Mouse (Mus musculus): Measurements from ENCODE around the gene Gm10322. TPM values are rescaled to one million over a fixed set of nuclear protein-coding genes. Genes with fewer than 3 reads are reported as not detected.

Gene Gm10322
- polyA plus RNA-seq, 1 experiment: not detected

- peaks cover 3% of the 10 kb centered on the region for H3K4me1 ChIP-seq (ENCODE audit: control insufficient read depth)
- no peak for TF ChIP-seq TAL1 (IDR thresholded peaks at IDR 0.05; ENCODE audit: low read length)
- no peak for TF ChIP-seq GATA1 (IDR thresholded peaks at IDR 0.05; ENCODE audit: low read length)
Observed at GRCm38 (mm10) chr10:59589856-59590255, 26.0 kb upstream of the Gm10322 start.

GRCm38 (mm10) chr10:59590606-59591005, 25.3 kb upstream of the Gm10322 start:
- Histone ChIP-seq H3K9me3 (ENCODE audit: control insufficient read depth, low read length) (no peaks in the 10 kb centered on the region), H3K4me3 (replicated peaks) (no peak overlapping the region), H3K4me1 (ENCODE audit: control insufficient read depth) (peaks cover 3% of the 10 kb centered on the region)

More at GRCm38 (mm10) chr10:59589856-59590255, 26.0 kb upstream of the Gm10322 start:
- H3K9me3 ChIP-seq (ENCODE audit: control insufficient read depth, low read length): no peaks in the 10 kb centered on the region
- H3K36me3 ChIP-seq (ENCODE audit: control insufficient read depth): no peaks in the 10 kb centered on the region
- H3K4me3 ChIP-seq (replicated peaks): peak overlapping the region; percentile 25
- H3K27me3 ChIP-seq (ENCODE audit: control insufficient read depth): no peaks in the 10 kb centered on the region

GRCm38 (mm10) chr10:59593826-59594570, 21.9 kb upstream of the Gm10322 start:
- H3K4me1 ChIP-seq (ENCODE audit: control insufficient read depth): peaks cover 3% of the 10 kb centered on the region

More at GRCm38 (mm10) chr10:59590606-59591005, 25.3 kb upstream of the Gm10322 start:
- Histone ChIP-seq H3K36me3 (ENCODE audit: control insufficient read depth) (no peaks in the 10 kb centered on the region), H3K27me3 (ENCODE audit: control insufficient read depth) (no peaks in the 10 kb centered on the region)
- TF ChIP-seq GATA1 (IDR thresholded peaks at IDR 0.05; ENCODE audit: low read length) (no peak), TAL1 (IDR thresholded peaks at IDR 0.05; ENCODE audit: low read length) (no peak)

GRCm38 (mm10) chr10:59600516-59600915, 15.3 kb upstream of the Gm10322 start:
- no peaks in the 10 kb centered on the region for H3K27me3 ChIP-seq (ENCODE audit: control insufficient read depth)
- H3K36me3 ChIP-seq (ENCODE audit: control insufficient read depth): no peaks in the 10 kb centered on the region
- no peaks in the 10 kb centered on the region; the same call in 1 of the 2 replicates for H3K4me1 ChIP-seq (ENCODE audit: control insufficient read depth)
- H3K4me3 ChIP-seq (replicated peaks): no peak overlapping the region
- no peak for TF ChIP-seq GATA1 (IDR thresholded peaks at IDR 0.05; ENCODE audit: low read length)
- no peaks in the 10 kb centered on the region for H3K9me3 ChIP-seq (ENCODE audit: control insufficient read depth, low read length)

More at GRCm38 (mm10) chr10:59593826-59594570, 21.9 kb upstream of the Gm10322 start:
- Histone ChIP-seq H3K27me3 (ENCODE audit: control insufficient read depth) (no peaks in the 10 kb centered on the region), H3K4me3 (replicated peaks) (no peak overlapping the region), H3K9me3 (ENCODE audit: control insufficient read depth, low read length) (no peaks in the 10 kb centered on the region), H3K36me3 (ENCODE audit: control insufficient read depth) (no peaks in the 10 kb centered on the region)
- TF ChIP-seq TAL1 (IDR thresholded peaks at IDR 0.05; ENCODE audit: low read length) (no peak), GATA1 (IDR thresholded peaks at IDR 0.05; ENCODE audit: low read length) (no peak)

GRCm38 (mm10) chr10:59602043-59602442, 13.8 kb upstream of the Gm10322 start:
- TF ChIP-seq GATA1 (IDR thresholded peaks at IDR 0.05; ENCODE audit: low read length): no peak
- TF ChIP-seq TAL1 (IDR thresholded peaks at IDR 0.05; ENCODE audit: low read length): no peak
- no peaks in the 10 kb centered on the region for H3K36me3 ChIP-seq (ENCODE audit: control insufficient read depth)

GRCm38 (mm10) chr10:59602891-59603290, 13.0 kb upstream of the Gm10322 start:
- Histone ChIP-seq H3K27me3 (ENCODE audit: control insufficient read depth) (no peaks in the 10 kb centered on the region), H3K9me3 (ENCODE audit: control insufficient read depth, low read length) (no peaks in the 10 kb centered on the region), H3K4me3 (replicated peaks) (no peak overlapping the region), H3K4me1 (ENCODE audit: control insufficient read depth) (no peaks in the 10 kb centered on the region; the same call in 1 of the 2 replicates), H3K36me3 (ENCODE audit: control insufficient read depth) (no peaks in the 10 kb centered on the region)
- no peak for TF ChIP-seq GATA1 (IDR thresholded peaks at IDR 0.05; ENCODE audit: low read length)
- no peak for TF ChIP-seq TAL1 (IDR thresholded peaks at IDR 0.05; ENCODE audit: low read length)

More at GRCm38 (mm10) chr10:59602043-59602442, 13.8 kb upstream of the Gm10322 start:
- H3K4me3 ChIP-seq (replicated peaks): no peak overlapping the region
- no peaks in the 10 kb centered on the region for H3K9me3 ChIP-seq (ENCODE audit: control insufficient read depth, low read length)
- no peaks in the 10 kb centered on the region for H3K27me3 ChIP-seq (ENCODE audit: control insufficient read depth)
- no peaks in the 10 kb centered on the region; the same call in 1 of the 2 replicates for H3K4me1 ChIP-seq (ENCODE audit: control insufficient read depth)

- no peak overlapping the region for H3K4me3 ChIP-seq (replicated peaks)
- no peaks in the 10 kb centered on the region for H3K27me3 ChIP-seq (ENCODE audit: control insufficient read depth)
- TF ChIP-seq GATA1 (IDR thresholded peaks at IDR 0.05; ENCODE audit: low read length): no peak
- no peaks in the 10 kb centered on the region for H3K9me3 ChIP-seq (ENCODE audit: control insufficient read depth, low read length)
- no peaks in the 10 kb centered on the region for H3K36me3 ChIP-seq (ENCODE audit: control insufficient read depth)
- H3K4me1 ChIP-seq (ENCODE audit: control insufficient read depth): no peaks in the 10 kb centered on the region; the same call in 1 of the 2 replicates
Observed at GRCm38 (mm10) chr10:59603843-59604242, 12.0 kb upstream of the Gm10322 start.

- no peaks in the 10 kb centered on the region for H3K27me3 ChIP-seq (ENCODE audit: control insufficient read depth)
- H3K4me1 ChIP-seq (ENCODE audit: control insufficient read depth): no peaks in the 10 kb centered on the region; the same call in 1 of the 2 replicates
- no peak overlapping the region for H3K4me3 ChIP-seq (replicated peaks)
- H3K9me3 ChIP-seq (ENCODE audit: control insufficient read depth, low read length): no peaks in the 10 kb centered on the region
- H3K36me3 ChIP-seq (ENCODE audit: control insufficient read depth): no peaks in the 10 kb centered on the region
- TF ChIP-seq GATA1 (IDR thresholded peaks at IDR 0.05; ENCODE audit: low read length) (no peak), TAL1 (IDR thresholded peaks at IDR 0.05; ENCODE audit: low read length) (no peak)
Observed at GRCm38 (mm10) chr10:59604879-59605464, 10.9 kb upstream of the Gm10322 start.

- Histone ChIP-seq H3K4me3 (replicated peaks) (no peak overlapping the region), H3K4me1 (ENCODE audit: control insufficient read depth) (peaks cover 24% of the 10 kb centered on the region), H3K27me3 (ENCODE audit: control insufficient read depth) (peaks cover 18% of the 10 kb centered on the region), H3K36me3 (ENCODE audit: control insufficient read depth) (no peaks in the 10 kb centered on the region), H3K9me3 (ENCODE audit: control insufficient read depth, low read length) (no peaks in the 10 kb centered on the region)
- TF ChIP-seq TAL1 (IDR thresholded peaks at IDR 0.05; ENCODE audit: low read length): no peak
- no peak for TF ChIP-seq GATA1 (IDR thresholded peaks at IDR 0.05; ENCODE audit: low read length)
Observed at GRCm38 (mm10) chr10:59613276-59613675, 2.6 kb upstream of the Gm10322 start.

All from erythroblast, embryonic 14.5 days (primary cell).